Mouse (Mus musculus): ENCODE measurements around the gene Cdh11. TPM values are rescaled to one million over a fixed set of nuclear protein-coding genes. Genes with fewer than 3 reads are reported as not detected.

Cdh11 gene
- polyA plus RNA-seq, 1 experiment from 2014 or later, result 51.8 TPM

Small RNA genes within 50 kb of the gene (microRNA-seq; reads per million reads assigned to microRNA genes)
- not detected for gene Gm26301

All from heart, embryonic 10.5 days (tissue).